Mouse (Mus musculus) ES-E14 (cell line): ENCODE data around the gene Sema3f.

Source experiments
- CHD2 ChIP-seq: IDR thresholded peaks from 2 replicates; pipeline ENCODE4 v1.6.1; 2014; ENCODE audit warnings: mild to moderate bottlenecking, low read depth, low read length, inconsistent platforms
- HCFC1 ChIP-seq: IDR thresholded peaks from 2 replicates; pipeline ENCODE4 v1.6.1; 2012; ENCODE audit warnings: low read length, inconsistent platforms, borderline replicate concordance; ENCODE audit not compliant: insufficient read depth
- MAFK ChIP-seq: IDR thresholded peaks from 2 replicates; pipeline ENCODE4 v1.6.1; 2014; ENCODE audit warnings: mild to moderate bottlenecking, low read depth, low read length, inconsistent platforms; ENCODE audit not compliant: insufficient read depth
- ZNF384 ChIP-seq: IDR thresholded peaks from 2 replicates; pipeline ENCODE4 v1.6.1; 2012; ENCODE audit warnings: low read depth, low read length, inconsistent platforms

DNA sequence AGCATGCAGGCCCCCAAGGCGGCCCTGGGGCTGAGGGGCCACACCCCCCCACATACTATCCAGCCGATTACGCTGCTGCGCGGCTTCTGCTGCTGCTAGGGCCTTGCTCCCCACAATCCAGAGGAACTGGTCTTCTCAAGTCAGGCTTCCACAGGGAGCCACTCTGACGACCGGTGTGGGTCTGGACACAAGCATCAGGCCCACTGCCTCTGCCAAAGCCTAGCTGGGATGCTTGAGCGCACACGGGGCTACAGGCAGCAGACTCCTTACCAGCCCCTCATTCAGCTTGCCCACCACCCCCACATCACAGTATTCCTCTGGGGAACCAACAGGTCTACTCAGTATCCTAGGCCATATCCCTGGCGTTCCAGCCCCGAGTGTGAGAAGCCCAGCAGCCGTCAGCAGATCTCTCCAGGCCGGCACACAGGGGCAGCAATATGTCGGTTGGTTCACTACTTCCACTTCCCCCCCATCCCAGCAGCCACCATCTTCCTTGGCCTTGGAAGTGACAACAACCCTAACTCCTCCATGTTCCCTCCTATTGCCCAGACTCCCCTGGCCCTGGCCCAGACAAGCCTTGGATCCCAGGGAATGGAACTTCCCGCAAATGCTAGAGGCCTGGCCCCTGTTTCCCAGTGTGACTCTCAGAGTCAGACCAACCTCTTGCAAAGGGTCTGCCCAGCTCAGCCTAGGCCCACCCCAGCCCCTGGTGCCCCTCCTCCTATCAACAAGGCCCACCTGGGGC is 76.4 kb downstream of the Sema3f start:
- no peak for TF ChIP-seq HCFC1
- TF ChIP-seq CHD2 = no peak
- no peak for TF ChIP-seq MAFK
- TF ChIP-seq ZNF384 = no peak
